Mouse (Mus musculus) hindbrain, embryonic 12.5 days (tissue): Measurements from ENCODE around the gene Arl10. TPM values are rescaled to one million over a fixed set of nuclear protein-coding genes. Genes with fewer than 3 reads are reported as not detected.
A peak's percentile ranks its signal among the peaks of the same experiment; 100 is the strongest.

Experiments used
- ATAC-seq: fragments of 200-750 bp; cut with Nextera tagmentation; 2 replicates; pipeline ENCODE4 v1.8.0; 2017; ENCODE audit warnings: moderate TSS enrichment; ENCODE audit not compliant: low FRiP score
- H3K27ac ChIP-seq: fragments of 300-500 bp; sonication (generic); 2 replicates; pipeline ENCODE4 v1.5.1; 2016; ENCODE audit warnings: mild to moderate bottlenecking
- H3K27me3 ChIP-seq: fragments of 300-500 bp; sonication (generic); 2 replicates; pipeline ENCODE4 v1.6.1; 2016; ENCODE audit warnings: mild to moderate bottlenecking
- H3K36me3 ChIP-seq: fragments of 300-500 bp; sonication (generic); 2 replicates; pipeline ENCODE4 v1.6.1; 2016; ENCODE audit warnings: mild to moderate bottlenecking
- H3K4me1 ChIP-seq: fragments of 300-500 bp; sonication (generic); 2 replicates; pipeline ENCODE4 v1.6.1; 2016
- H3K4me2 ChIP-seq: fragments of 300-500 bp; sonication (generic); replicated peaks from 2 replicates; pipeline ENCODE4 v1.6.1; 2016; ENCODE audit warnings: mild to moderate bottlenecking
- H3K4me3 ChIP-seq: fragments of 300-500 bp; sonication (generic); 2 replicates; pipeline ENCODE4 v1.5.1; 2016; ENCODE audit warnings: mild to moderate bottlenecking
- H3K9ac ChIP-seq: fragments of 300-500 bp; sonication (generic); 2 replicates; pipeline ENCODE4 v1.6.1; 2016; ENCODE audit warnings: mild to moderate bottlenecking, moderate library complexity
- H3K9me3 ChIP-seq: fragments of 300-500 bp; sonication (generic); replicated peaks from 2 replicates; pipeline ENCODE4 v1.6.1; 2016; ENCODE audit warnings: mild to moderate bottlenecking
- WGBS: fragments of 180-500 bp; shearing (Covaris S2); methylation state at CpG from one replicate; pipeline ENCODE4 v1.1.7; 2016; 5-methylcytosine and 5-hydroxymethylcytosine counted together
- polyA plus RNA-seq: library from polyadenylated mRNA; unstranded; fragments of >200 nt; fragmentation: Nextera tagmentation; extraction: Ambion mirVana; gene quantifications from 2 replicates; pipeline ENCODE4 v1.2.1, GENCODE M21; 2016

Gene Arl10
- polyA plus RNA-seq, 1 experiment from 2014 or later = 54.2 TPM

GRCm38 (mm10) chr13:54565594-54566345, 9.0 kb upstream of the Arl10 start:
- no peaks in the 10 kb centered on the region for H3K27me3 ChIP-seq
- H3K9ac ChIP-seq = no peak overlapping the region
- peak; percentile 5; the same call in 1 of the 2 replicates for ATAC-seq
- no peaks in the 10 kb centered on the region for H3K9me3 ChIP-seq
- WGBS = 49% methylated on average over 8 of the region's 8 CpGs
- peaks cover 18% of the 10 kb centered on the region for H3K36me3 ChIP-seq
- peaks cover 16% of the 10 kb centered on the region for H3K4me1 ChIP-seq
- peak overlapping the region; percentile 98 for H3K4me3 ChIP-seq
- peak overlapping the region; percentile 92; the same call in 1 of the 2 replicates for H3K27ac ChIP-seq
- H3K4me2 ChIP-seq = peak overlapping the region; percentile 90

GRCm38 (mm10) chr13:54568380-54568779, 6.4 kb upstream of the Arl10 start:
- Histone ChIP-seq H3K27ac (no peak overlapping the region), H3K4me3 (no peak overlapping the region), H3K9ac (no peak overlapping the region), H3K4me1 (peaks cover 12% of the 10 kb centered on the region), H3K4me2 (no peak overlapping the region), H3K9me3 (no peaks in the 10 kb centered on the region), H3K36me3 (no peaks in the 10 kb centered on the region), H3K27me3 (peaks cover 10% of the 10 kb centered on the region)
- no peak for ATAC-seq
- WGBS = 37% methylated on average over 5 of the region's 5 CpGs

- WGBS = 50% methylated on average over 1 of the region's 1 CpGs
- no peaks in the 10 kb centered on the region for H3K9me3 ChIP-seq
- H3K9ac ChIP-seq = no peak overlapping the region
- no peak overlapping the region for H3K4me3 ChIP-seq
- H3K27ac ChIP-seq = no peak overlapping the region
- H3K36me3 ChIP-seq = no peaks in the 10 kb centered on the region
- peaks cover 15% of the 10 kb centered on the region for H3K27me3 ChIP-seq
- ATAC-seq = no peak
- no peak overlapping the region for H3K4me2 ChIP-seq
- peaks cover 7% of the 10 kb centered on the region for H3K4me1 ChIP-seq
These were observed 5.5 kb upstream of the Arl10 start for GRCm38 (mm10) chr13:54569282-54569681.

- peaks cover 8% of the 10 kb centered on the region for H3K4me1 ChIP-seq
- no peaks in the 10 kb centered on the region for H3K36me3 ChIP-seq
- no peak overlapping the region for H3K27ac ChIP-seq
- ATAC-seq = no peak
- no peak overlapping the region for H3K4me3 ChIP-seq
- 74% methylated on average over 4 of the region's 4 CpGs for WGBS
- no peaks in the 10 kb centered on the region for H3K9me3 ChIP-seq
- H3K4me2 ChIP-seq = no peak overlapping the region
- H3K9ac ChIP-seq = no peak overlapping the region
- peaks cover 15% of the 10 kb centered on the region for H3K27me3 ChIP-seq
These were observed 4.1 kb upstream of the Arl10 start for GRCm38 (mm10) chr13:54570736-54571135.

- Histone ChIP-seq H3K27ac (no peak overlapping the region), H3K4me2 (no peak overlapping the region), H3K9me3 (no peaks in the 10 kb centered on the region), H3K9ac (no peak overlapping the region), H3K27me3 (peaks cover 15% of the 10 kb centered on the region), H3K4me3 (no peak overlapping the region), H3K36me3 (no peaks in the 10 kb centered on the region), H3K4me1 (peaks cover 15% of the 10 kb centered on the region)
- no peak for ATAC-seq
- WGBS = 49% methylated on average over 2 of the region's 2 CpGs
These were observed 3.2 kb upstream of the Arl10 start for GRCm38 (mm10) chr13:54571637-54572036.

- WGBS = 85% methylated on average over 4 of the region's 4 CpGs
- Histone ChIP-seq H3K4me1 (peaks cover 20% of the 10 kb centered on the region), H3K27me3 (peaks cover 15% of the 10 kb centered on the region), H3K9ac (no peak overlapping the region), H3K4me3 (no peak overlapping the region), H3K27ac (no peak overlapping the region), H3K36me3 (peaks cover 4% of the 10 kb centered on the region; the same call in 1 of the 2 replicates), H3K9me3 (no peaks in the 10 kb centered on the region), H3K4me2 (no peak overlapping the region)
- ATAC-seq = no peak
These were observed 2.2 kb upstream of the Arl10 start for GRCm38 (mm10) chr13:54572621-54573020.

GRCm38 (mm10) chr13:54575489-54575888, 674 bp downstream of the Arl10 start:
- peak overlapping the region; percentile 95 for H3K9ac ChIP-seq
- H3K36me3 ChIP-seq = peaks cover 28% of the 10 kb centered on the region
- peak overlapping the region; percentile 89 for H3K4me3 ChIP-seq
- peak; percentile 32; the same call in 1 of the 2 replicates for ATAC-seq
- H3K27ac ChIP-seq = peak overlapping the region; percentile 89; the same call in 1 of the 2 replicates
- H3K4me2 ChIP-seq = peak overlapping the region; percentile 92
- peaks cover 26% of the 10 kb centered on the region for H3K4me1 ChIP-seq
- H3K9me3 ChIP-seq = no peaks in the 10 kb centered on the region
- 3% methylated on average over 19 of the region's 19 CpGs for WGBS
- peaks cover 15% of the 10 kb centered on the region for H3K27me3 ChIP-seq

- no peak overlapping the region; the same call in 1 of the 2 replicates for H3K9ac ChIP-seq
- no peak overlapping the region for H3K27ac ChIP-seq
- peaks cover 26% of the 10 kb centered on the region for H3K4me1 ChIP-seq
- peaks cover 50% of the 10 kb centered on the region for H3K36me3 ChIP-seq
- no peak overlapping the region for H3K4me2 ChIP-seq
- peaks cover 10% of the 10 kb centered on the region for H3K27me3 ChIP-seq
- no peak overlapping the region for H3K4me3 ChIP-seq
- no peak for ATAC-seq
- H3K9me3 ChIP-seq = no peaks in the 10 kb centered on the region
- WGBS = 80% methylated on average over 21 of the region's 21 CpGs
These were observed 3.1 kb downstream of the Arl10 start for GRCm38 (mm10) chr13:54577652-54578507.

GRCm38 (mm10) chr13:54581385-54581784, 6.6 kb downstream of the Arl10 start:
- H3K9ac ChIP-seq = no peak overlapping the region
- H3K4me2 ChIP-seq = no peak overlapping the region
- H3K4me1 ChIP-seq = peaks cover 12% of the 10 kb centered on the region
- no peak overlapping the region for H3K4me3 ChIP-seq
- ATAC-seq = no peak
- no peaks in the 10 kb centered on the region for H3K27me3 ChIP-seq
- no peaks in the 10 kb centered on the region for H3K9me3 ChIP-seq
- 90% methylated on average over 2 of the region's 2 CpGs for WGBS
- H3K27ac ChIP-seq = no peak overlapping the region
- H3K36me3 ChIP-seq = peaks cover 82% of the 10 kb centered on the region

- peaks cover 87% of the 10 kb centered on the region for H3K36me3 ChIP-seq
- WGBS = 77% methylated on average over 10 of the region's 10 CpGs
These were observed 7.3 kb downstream of the Arl10 start for GRCm38 (mm10) chr13:54582126-54582525.

GRCm38 (mm10) chr13:54582860-54583259, 8.0 kb downstream of the Arl10 start:
- WGBS = 91% methylated on average over 5 of the region's 5 CpGs
- Histone ChIP-seq H3K9me3 (no peaks in the 10 kb centered on the region), H3K9ac (no peak overlapping the region), H3K27me3 (no peaks in the 10 kb centered on the region), H3K27ac (no peak overlapping the region), H3K4me3 (no peak overlapping the region), H3K36me3 (peaks cover 86% of the 10 kb centered on the region), H3K4me1 (peaks cover 5% of the 10 kb centered on the region), H3K4me2 (no peak overlapping the region)
- ATAC-seq = no peak

More at GRCm38 (mm10) chr13:54582126-54582525, 7.3 kb downstream of the Arl10 start:
- H3K9ac ChIP-seq = no peak overlapping the region
- no peaks in the 10 kb centered on the region for H3K9me3 ChIP-seq
- no peaks in the 10 kb centered on the region for H3K27me3 ChIP-seq
- peaks cover 6% of the 10 kb centered on the region for H3K4me1 ChIP-seq
- H3K4me2 ChIP-seq = no peak overlapping the region
- no peak for ATAC-seq
- no peak overlapping the region for H3K4me3 ChIP-seq
- H3K27ac ChIP-seq = peak overlapping the region; percentile 5; the same call in 1 of the 2 replicates

- Histone ChIP-seq H3K27me3 (no peaks in the 10 kb centered on the region), H3K27ac (no peak overlapping the region), H3K4me2 (no peak overlapping the region), H3K36me3 (peaks cover 62% of the 10 kb centered on the region), H3K9ac (no peak overlapping the region), H3K4me3 (no peak overlapping the region), H3K4me1 (peaks cover 6% of the 10 kb centered on the region), H3K9me3 (no peaks in the 10 kb centered on the region)
- 94% methylated on average over 11 of the region's 11 CpGs for WGBS
- ATAC-seq = no peak
These were observed 11.0 kb downstream of the Arl10 start for GRCm38 (mm10) chr13:54585831-54586230.
